Mouse (Mus musculus): ENCODE results near the gene Atad3a.

GRCm38 (mm10) chr4:155721668-155722083, 39.2 kb downstream of the Atad3a start:
- TF ChIP-seq CTCF (IDR thresholded peaks at IDR 0.05; ENCODE audit: control insufficient read depth, insufficient read depth, insufficient read length) (no peak), MYOD1 (IDR thresholded peaks at IDR 0.05; ENCODE audit: control insufficient read depth, insufficient read length, low read depth) (no peak), CEBPB (IDR thresholded peaks at IDR 0.05; ENCODE audit: low read depth) (no peak)

Data from C2C12 (cell line).